Mouse (Mus musculus): Measurements from ENCODE around the gene Gm10181.

- TF ChIP-seq CTCF (IDR thresholded peaks at IDR 0.05) (no peak), POLR2A (IDR thresholded peaks at IDR 0.05; ENCODE audit: insufficient read depth, low read depth, low read length) (no peak), EP300 (IDR thresholded peaks at IDR 0.05; ENCODE audit: insufficient read depth, low read depth, low read length) (no peak)
These were observed 13.7 kb downstream of the Gm10181 start for GRCm38 (mm10) chr9:25102881-25103280.
